Mouse (Mus musculus): ENCODE measurements at regions not wholly inside any gene's neighbourhood (a gene's known extent, or its start where the extent isn't known, plus 50 kb on each side); places are given as distances from the start of the nearest gene placed in this dataset.

DNA sequence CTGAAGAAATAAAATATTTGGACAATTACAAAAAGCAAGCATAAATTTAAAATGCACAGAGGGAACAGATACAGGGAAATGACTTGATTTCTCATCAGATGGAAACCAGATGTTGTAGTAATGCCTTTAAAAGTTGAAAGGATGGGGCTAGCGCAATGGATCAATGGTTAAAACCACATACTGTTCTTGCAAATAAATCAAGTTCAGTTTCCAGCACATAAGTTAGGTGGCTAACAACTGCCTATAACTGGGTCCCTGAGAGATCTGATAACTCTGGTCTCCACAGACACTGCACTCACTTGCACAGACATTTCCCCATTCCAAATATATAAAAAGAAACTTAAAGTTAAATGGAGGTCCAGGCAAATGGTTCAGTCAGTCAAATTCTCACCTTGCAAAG, 699.7 kb downstream of the Tmem114 start:
- TF ChIP-seq POLR2A (IDR thresholded peaks at IDR 0.05; ENCODE audit: borderline replicate concordance, low read depth, low read length) (no peak), CTCF (IDR thresholded peaks at IDR 0.05; ENCODE audit: low read depth, low read length) (no peak)
